Mouse (Mus musculus): ENCODE data around the gene Ptger1.

DNA sequence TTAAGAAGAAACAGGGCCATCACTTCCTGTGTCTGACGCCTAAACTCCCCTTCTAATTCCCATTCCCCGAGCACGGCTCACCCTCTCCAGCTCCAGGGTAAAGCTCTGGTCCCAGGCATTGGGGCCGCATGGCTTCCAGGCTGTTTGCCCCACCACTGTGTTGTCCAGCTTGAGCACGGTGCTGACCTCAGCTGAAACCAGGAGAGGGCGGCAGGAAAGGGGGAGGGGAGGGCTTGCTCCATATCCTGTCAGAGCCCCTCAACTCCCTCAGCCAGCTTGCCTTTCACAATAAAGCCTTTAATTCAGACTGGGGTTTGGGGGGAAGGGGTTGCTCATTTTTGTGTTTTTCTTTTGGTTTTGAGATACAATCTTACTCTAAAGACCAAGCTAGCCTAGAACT lies 14.6 kb downstream of the Ptger1 start:
- TF ChIP-seq CTCF (IDR thresholded peaks at IDR 0.05; ENCODE audit: low read depth), result no peak
- TF ChIP-seq EP300 (IDR thresholded peaks at IDR 0.05; ENCODE audit: low read depth), result no peak
